In the genomic region with DNA sequence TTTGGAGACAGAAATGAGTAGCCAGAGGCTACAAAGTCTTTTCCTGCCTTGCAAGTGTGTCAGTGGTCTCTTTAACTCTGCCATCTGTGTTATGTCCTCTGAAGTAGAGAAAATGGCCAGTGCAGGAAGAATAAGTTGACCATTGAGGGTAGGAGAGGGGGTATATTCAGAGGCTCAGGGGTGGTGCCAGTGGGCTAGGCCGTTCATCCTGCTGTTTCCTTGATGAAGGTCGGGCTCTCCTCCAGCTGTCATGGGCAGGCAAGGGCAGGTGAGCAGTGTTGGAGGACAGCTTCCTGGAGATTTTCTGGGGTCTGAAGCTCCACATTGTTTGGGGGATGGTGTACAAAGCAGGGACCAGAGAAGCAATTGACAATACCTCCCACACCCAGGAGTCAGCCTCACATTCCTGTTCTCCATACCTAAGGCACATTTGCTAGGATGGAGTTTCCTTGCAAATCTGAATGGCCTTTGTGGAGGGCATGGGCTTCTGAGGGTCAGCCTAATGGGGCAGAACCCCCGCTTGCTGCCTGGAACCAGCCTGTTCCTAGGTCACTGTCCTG, we compare ENCODE assay signal across 9 mouse cellular contexts. TPM values are rescaled to one million over a fixed set of nuclear protein-coding genes. Genes with fewer than 3 reads are reported as not detected.
DNase-seq lines count a peak whose midpoint lies in the region; ATAC-seq and TF ChIP-seq lines count a peak whose summit lies in the region.
"Had no signal": no experiment of that assay in that cellular context is flagged by ENCODE, and none has a peak within 500 bp of the region (broad histone marks: within the 10 kb centered on the region; RNA-seq: fewer than 3 reads in every experiment).

No protein-coding gene starts in this region.

- peak overlapping the region; percentile 77 for H3K4me2 ChIP-seq in forebrain, embryonic 13.5 days

- peak overlapping the region; percentile 82 for H3K4me3 ChIP-seq in lung, adult 2 months (replicated peaks; ENCODE audit: extremely low read depth, low read depth, low read length)
- H3K4me3 ChIP-seq in forebrain, embryonic 13.5 days = peak overlapping the region; percentile 81
- peak overlapping the region; percentile 74 for H3K4me3 ChIP-seq in limb, embryonic 10.5 days
- H3K4me3 ChIP-seq in olfactory bulb, adult 2 months (ENCODE audit: insufficient read depth, low read depth, low read length) = peak overlapping the region; percentile 61

- H3K9me3 ChIP-seq in forebrain, embryonic 13.5 days (replicated peaks) = no peaks in the 10 kb centered on the region
- no peaks in the 10 kb centered on the region for H3K9me3 ChIP-seq in limb, embryonic 10.5 days (replicated peaks)

- no peak overlapping the region for H3K27ac ChIP-seq in forebrain, embryonic 13.5 days
- H3K27ac ChIP-seq in limb, embryonic 10.5 days = no peak overlapping the region
- H3K27ac ChIP-seq in olfactory bulb, adult 2 months (ENCODE audit: insufficient read depth, low read depth, low read length) = no peak overlapping the region; the same call in 1 of the 2 replicates

- H3K9ac ChIP-seq in forebrain, embryonic 13.5 days = peak overlapping the region; percentile 88

- peaks cover 44% of the 10 kb centered on the region for H3K36me3 ChIP-seq in forebrain, embryonic 13.5 days (ENCODE audit: poor library complexity, severe bottlenecking)
- peaks cover 50% of the 10 kb centered on the region for H3K36me3 ChIP-seq in limb, embryonic 10.5 days

- TF ChIP-seq POLR2A in lung, adult 2 months (IDR thresholded peaks at IDR 0.05; ENCODE audit: borderline replicate concordance, extremely low read depth, low read depth, low read length) = no peak; the same call in 1 of the 2 replicates
- no peak for TF ChIP-seq POLR2A in olfactory bulb, adult 2 months (IDR thresholded peaks at IDR 0.05; ENCODE audit: insufficient read depth, low read depth, low read length)

- intact Hi-C loops in left cerebral cortex, postnatal 10 days (cut with DNase I) = no loop called here

- DNase-seq in lung, adult 2 months = no peak
- DNase-seq in lung, postnatal 10 days = no peak
- no peak for DNase-seq in limb, embryonic 10.5 days (ENCODE audit: low spot score)
- no peak for DNase-seq in yolk sac, embryonic 10.5 days (ENCODE audit: low spot score)
- DNase-seq in left cerebral cortex, postnatal 10 days (ENCODE audit: extremely low spot score in 1 of 2, low spot score in 2 of 2) = no peak
- no peak for DNase-seq in gastrocnemius, postnatal 10 days

- WGBS in lung, adult 2 months = 45% methylated on average over 3 of the region's 3 CpGs
- 79% methylated on average over 3 of the region's 3 CpGs for WGBS in forebrain, embryonic 13.5 days
- 82% methylated on average over 3 of the region's 3 CpGs for WGBS in limb, embryonic 10.5 days
- 63% methylated on average over 3 of the region's 3 CpGs for WGBS in olfactory bulb, adult 2 months

- H3K4me1 ChIP-seq in lung, adult 2 months (ENCODE audit: control insufficient read depth, insufficient read depth, low read length) = peaks cover 30% of the 10 kb centered on the region
- peaks cover 35% of the 10 kb centered on the region for H3K4me1 ChIP-seq in forebrain, embryonic 13.5 days
- H3K4me1 ChIP-seq in limb, embryonic 10.5 days = peaks cover 56% of the 10 kb centered on the region
- peaks cover 22% of the 10 kb centered on the region for H3K4me1 ChIP-seq in olfactory bulb, adult 2 months (ENCODE audit: control insufficient read depth, insufficient read depth, low read length)

- no peak for TF ChIP-seq CTCF in lung, adult 2 months (IDR thresholded peaks at IDR 0.05; ENCODE audit: insufficient read depth, low read length)
- TF ChIP-seq CTCF in olfactory bulb, adult 2 months (IDR thresholded peaks at IDR 0.05; ENCODE audit: insufficient read depth, low read depth, low read length) = no peak

- ATAC-seq in forebrain, embryonic 13.5 days = no peak

- H3K27me3 ChIP-seq in forebrain, embryonic 13.5 days = no peaks in the 10 kb centered on the region
- no peaks in the 10 kb centered on the region for H3K27me3 ChIP-seq in limb, embryonic 10.5 days (ENCODE audit: low read depth, poor library complexity, severe bottlenecking)

RNA-seq across cellular contexts. Expression of gene Gm28035, which starts 1.4 kb away (rescaled TPM):
- polyA plus RNA-seq in lung, adult 2 months (2012; rRNA removed) = 11.6 and 18.8 TPM in 2 replicates
- 0.21 and 0.36 TPM in 2 replicates for polyA plus RNA-seq in forebrain, embryonic 13.5 days (2015; fragmentation: Nextera tagmentation; extraction: Ambion mirVana)
- 0.04 and 0.08 TPM in 2 replicates for polyA plus RNA-seq in limb, embryonic 10.5 days (2016; fragmentation: Nextera tagmentation; extraction: Ambion mirVana)
- not detected in 2 replicates for polyA plus RNA-seq in olfactory bulb, adult 2 months (2012; ENCODE audit: insufficient read depth, insufficient read length, low replicate concordance, missing spikeins)
- total RNA-seq in left cerebral cortex, postnatal 10 days (2021) = 1 to 10 TPM; 6.3 to 7.3 TPM
- under 1 TPM; 0.42 to 0.86 TPM for total RNA-seq in gastrocnemius, postnatal 10 days (2021)

RNA-seq across cellular contexts. Expression of gene Lrrc8a, which starts 1.5 kb away (rescaled TPM):
- 56.5 and 66.7 TPM in 2 replicates for polyA plus RNA-seq in lung, adult 2 months (2012; rRNA removed)
- polyA plus RNA-seq in forebrain, embryonic 13.5 days (2015; fragmentation: Nextera tagmentation; extraction: Ambion mirVana) = 57.9 and 58.3 TPM in 2 replicates
- 44.4 and 46.0 TPM in 2 replicates for polyA plus RNA-seq in limb, embryonic 10.5 days (2016; fragmentation: Nextera tagmentation; extraction: Ambion mirVana)
- not detected in 2 replicates for polyA plus RNA-seq in olfactory bulb, adult 2 months (2012; ENCODE audit: insufficient read depth, insufficient read length, low replicate concordance, missing spikeins)
- total RNA-seq in left cerebral cortex, postnatal 10 days (2021) = 10 to 100 TPM; 47.8 to 51.9 TPM
- 10 to 100 TPM; 21.2 to 22.1 TPM for total RNA-seq in gastrocnemius, postnatal 10 days (2021)

RNA-seq across cellular contexts. Expression of gene Phyhd1, which starts 27.0 kb away (rescaled TPM):
- polyA plus RNA-seq in lung, adult 2 months (2012; rRNA removed) = 16.0 and 23.9 TPM in 2 replicates
- polyA plus RNA-seq in forebrain, embryonic 13.5 days (2015; fragmentation: Nextera tagmentation; extraction: Ambion mirVana) = 5.3 and 6.8 TPM in 2 replicates
- polyA plus RNA-seq in limb, embryonic 10.5 days (2016; fragmentation: Nextera tagmentation; extraction: Ambion mirVana) = 1.4 and 3.3 TPM in 2 replicates
- not detected in 2 replicates for polyA plus RNA-seq in olfactory bulb, adult 2 months (2012; ENCODE audit: insufficient read depth, insufficient read length, low replicate concordance, missing spikeins)
- total RNA-seq in left cerebral cortex, postnatal 10 days (2021) = 10 to 100 TPM; 14.2 to 14.6 TPM
- 10 to 100 TPM; 11.3 to 12.4 TPM for total RNA-seq in gastrocnemius, postnatal 10 days (2021)

RNA-seq across cellular contexts. Expression of gene Kyat1, which starts 33.3 kb away (rescaled TPM):
- 23.5 and 51.9 TPM in 2 replicates for polyA plus RNA-seq in lung, adult 2 months (2012; rRNA removed)
- polyA plus RNA-seq in forebrain, embryonic 13.5 days (2015; fragmentation: Nextera tagmentation; extraction: Ambion mirVana) = 11.6 and 12.4 TPM in 2 replicates
- polyA plus RNA-seq in limb, embryonic 10.5 days (2016; fragmentation: Nextera tagmentation; extraction: Ambion mirVana) = 7.5 and 8.4 TPM in 2 replicates
- not detected in 2 replicates for polyA plus RNA-seq in olfactory bulb, adult 2 months (2012; ENCODE audit: insufficient read depth, insufficient read length, low replicate concordance, missing spikeins)
- 10 to 100 TPM; 13.1 to 15.8 TPM for total RNA-seq in left cerebral cortex, postnatal 10 days (2021)
- total RNA-seq in gastrocnemius, postnatal 10 days (2021) = 10 to 100 TPM; 13.6 to 16.0 TPM

RNA-seq across cellular contexts. Expression of gene Gm28038, which starts 41.9 kb away (rescaled TPM):
- not detected in 2 replicates for polyA plus RNA-seq in lung, adult 2 months (2012; rRNA removed)
- not detected in 2 replicates for polyA plus RNA-seq in forebrain, embryonic 13.5 days (2015; fragmentation: Nextera tagmentation; extraction: Ambion mirVana)
- not detected in 2 replicates for polyA plus RNA-seq in limb, embryonic 10.5 days (2016; fragmentation: Nextera tagmentation; extraction: Ambion mirVana)
- polyA plus RNA-seq in olfactory bulb, adult 2 months (2012; ENCODE audit: insufficient read depth, insufficient read length, low replicate concordance, missing spikeins) = not detected in 2 replicates
- not detected for total RNA-seq in left cerebral cortex, postnatal 10 days (2021)
- not detected for total RNA-seq in gastrocnemius, postnatal 10 days (2021)
- polyA plus RNA-seq: large intestine, adult 2 months had no signal
